ENCODE assay signal across 12 mouse cellular contexts in genomic region chr8:91304481-91305386, GRCm38 (mm10). TPM values are rescaled to one million over a fixed set of nuclear protein-coding genes. Genes with fewer than 3 reads are reported as not detected.
DNase-seq lines count a peak whose midpoint lies in the region; ATAC-seq and TF ChIP-seq lines count a peak whose summit lies in the region.
"Had no signal": no experiment of that assay in that cellular context is flagged by ENCODE, and none has a peak within 500 bp of the region (broad histone marks: within the 10 kb centered on the region; RNA-seq: fewer than 3 reads in every experiment).

No protein-coding gene starts in this region.

- H3K27me3 ChIP-seq in intestine, postnatal 0 days (replicated peaks; ENCODE audit: control insufficient read depth, insufficient read depth, low read length) = no peaks in the 10 kb centered on the region
- H3K27me3 ChIP-seq in intestine, embryonic 16.5 days (replicated peaks; ENCODE audit: control insufficient read depth, insufficient read depth, low read length) = no peaks in the 10 kb centered on the region
- H3K27me3 ChIP-seq: CH12.LX; forebrain, embryonic 15.5 days; heart, embryonic 13.5 days; lung, embryonic 15.5 days had no signal

- no peak for ATAC-seq in intestine, postnatal 0 days
- ATAC-seq in intestine, embryonic 16.5 days = no peak
- ATAC-seq: forebrain, embryonic 15.5 days had no signal

- H3K9me3 ChIP-seq in intestine, postnatal 0 days (ENCODE audit: control insufficient read depth) = no peaks in the 10 kb centered on the region
- H3K9me3 ChIP-seq in intestine, embryonic 16.5 days (ENCODE audit: control insufficient read depth, low read length) = no peaks in the 10 kb centered on the region
- H3K9me3 ChIP-seq: forebrain, embryonic 15.5 days; heart, embryonic 13.5 days; lung, embryonic 15.5 days had no signal

- TF ChIP-seq CTCF in intestine, postnatal 0 days (IDR thresholded peaks at IDR 0.05; ENCODE audit: low read depth) = peak; percentile 32; the same call in 1 of the 2 replicates

- no peak overlapping the region for H3K4me2 ChIP-seq in intestine, postnatal 0 days (replicated peaks; ENCODE audit: low read depth)
- no peak overlapping the region for H3K4me2 ChIP-seq in intestine, embryonic 16.5 days (ENCODE audit: low read depth, low read length)
- H3K4me2 ChIP-seq: forebrain, embryonic 15.5 days; heart, embryonic 13.5 days; lung, embryonic 15.5 days had no signal

- 86% methylated on average over 17 of the region's 17 CpGs for WGBS in intestine, postnatal 0 days
- WGBS in intestine, embryonic 16.5 days = 88% methylated on average over 17 of the region's 17 CpGs

- H3K27ac ChIP-seq in intestine, postnatal 0 days (ENCODE audit: low read depth, low read length) = no peak overlapping the region
- H3K27ac ChIP-seq in intestine, embryonic 16.5 days (ENCODE audit: low read length) = no peak overlapping the region
- H3K27ac ChIP-seq: forebrain, embryonic 15.5 days; heart, embryonic 13.5 days; lung, embryonic 15.5 days had no signal

- H3K9ac ChIP-seq in intestine, postnatal 0 days (ENCODE audit: low read depth, low read length) = no peak overlapping the region
- H3K9ac ChIP-seq in intestine, embryonic 16.5 days (ENCODE audit: low read depth, low read length) = no peak overlapping the region
- H3K9ac ChIP-seq: forebrain, embryonic 15.5 days; heart, embryonic 13.5 days; lung, embryonic 15.5 days had no signal

- peak; percentile 51 for DNase-seq in testis, postnatal 10 days (ENCODE audit: low spot score)
- no peak for DNase-seq in testis, postnatal 14 days (ENCODE audit: low spot score)
- peak; percentile 59 for DNase-seq in forelimb bud, embryonic 11.5 days (ENCODE audit: low read depth, low spot score)
- peak; percentile 54 to 76 for DNase-seq in urinary bladder, postnatal 36 days (ENCODE audit: low spot score in 2 of 2)
- DNase-seq in retina, embryonic 14.5 days (ENCODE audit: low spot score) = no peak
- no peak for DNase-seq in right cerebral cortex, postnatal 10 days (ENCODE audit: low spot score in 2 of 2)

- no peaks in the 10 kb centered on the region for H3K4me1 ChIP-seq in intestine, postnatal 0 days (replicated peaks; ENCODE audit: control insufficient read depth, insufficient read depth, low read length)
- H3K4me1 ChIP-seq in intestine, embryonic 16.5 days (ENCODE audit: control insufficient read depth, insufficient read depth, low read length) = no peaks in the 10 kb centered on the region
- H3K4me1 ChIP-seq: forebrain, embryonic 15.5 days; heart, embryonic 13.5 days; lung, embryonic 15.5 days had no signal

- H3K4me3 ChIP-seq in intestine, postnatal 0 days (ENCODE audit: low read depth, low read length) = no peak overlapping the region
- no peak overlapping the region for H3K4me3 ChIP-seq in intestine, embryonic 16.5 days (ENCODE audit: low read length)
- H3K4me3 ChIP-seq: forebrain, embryonic 15.5 days; heart, embryonic 13.5 days; lung, embryonic 15.5 days had no signal

- peaks cover 6% of the 10 kb centered on the region; the same call in 1 of the 2 replicates for H3K36me3 ChIP-seq in intestine, postnatal 0 days (ENCODE audit: control insufficient read depth, insufficient read depth)
- no peaks in the 10 kb centered on the region; the same call in 1 of the 2 replicates for H3K36me3 ChIP-seq in intestine, embryonic 16.5 days (ENCODE audit: control insufficient read depth, insufficient read depth, low read length)

RNA-seq across cellular contexts. Expression of gene Rpgrip1l, which starts 8.3 kb away (rescaled TPM):
- polyA plus RNA-seq in intestine, postnatal 0 days (2015; fragmentation: Nextera tagmentation; extraction: Ambion mirVana) = 2.6 and 2.7 TPM in 2 replicates
- 3.0 and 4.1 TPM in 2 replicates for polyA plus RNA-seq in intestine, embryonic 16.5 days (2015; fragmentation: Nextera tagmentation; extraction: Ambion mirVana)

RNA-seq across cellular contexts. Expression of gene Fto, which starts 8.6 kb away (rescaled TPM):
- 21.7 and 22.7 TPM in 2 replicates for polyA plus RNA-seq in intestine, postnatal 0 days (2015; fragmentation: Nextera tagmentation; extraction: Ambion mirVana)
- 56.0 and 58.1 TPM in 2 replicates for polyA plus RNA-seq in intestine, embryonic 16.5 days (2015; fragmentation: Nextera tagmentation; extraction: Ambion mirVana)

Comparison
In these comparisons a context has a peak if more than half of its experiments do, and no peak if none do; other contexts are left out.
1. DNase-seq: peak in testis, postnatal 10 days (single experiment), forelimb bud, embryonic 11.5 days (single experiment) and urinary bladder, postnatal 36 days (2 of 2); none in testis, postnatal 14 days (single experiment), retina, embryonic 14.5 days (single experiment) and right cerebral cortex, postnatal 10 days (0 of 2).